Mouse (Mus musculus): ENCODE measurements around the gene Tdp2.

DNA sequence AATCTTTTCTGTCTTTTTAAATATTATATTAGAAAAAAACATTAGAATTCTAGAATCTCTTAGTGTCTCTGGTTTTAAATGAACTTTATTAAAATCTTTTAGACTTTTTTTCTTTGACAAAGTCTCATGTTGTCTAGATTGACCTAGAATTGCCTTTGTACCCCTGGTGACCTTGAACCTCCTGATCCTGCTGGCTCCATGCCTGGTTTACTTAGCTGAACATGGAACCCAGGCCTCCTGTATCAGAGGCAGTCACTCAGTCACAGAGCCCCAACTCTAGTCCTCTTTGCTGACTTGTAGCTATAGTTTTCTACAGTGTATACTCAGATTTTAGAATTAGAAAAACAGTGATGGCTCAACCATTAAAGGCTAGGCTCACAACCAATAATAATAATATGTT lies 25.4 kb upstream of the Tdp2 start:
- TF ChIP-seq EP300 (IDR thresholded peaks at IDR 0.05; ENCODE audit: low read depth), result no peak
- TF ChIP-seq CTCF (IDR thresholded peaks at IDR 0.05; ENCODE audit: low read depth), result no peak
